Mouse (Mus musculus): ENCODE measurements around the gene Mybpc1.

DNA sequence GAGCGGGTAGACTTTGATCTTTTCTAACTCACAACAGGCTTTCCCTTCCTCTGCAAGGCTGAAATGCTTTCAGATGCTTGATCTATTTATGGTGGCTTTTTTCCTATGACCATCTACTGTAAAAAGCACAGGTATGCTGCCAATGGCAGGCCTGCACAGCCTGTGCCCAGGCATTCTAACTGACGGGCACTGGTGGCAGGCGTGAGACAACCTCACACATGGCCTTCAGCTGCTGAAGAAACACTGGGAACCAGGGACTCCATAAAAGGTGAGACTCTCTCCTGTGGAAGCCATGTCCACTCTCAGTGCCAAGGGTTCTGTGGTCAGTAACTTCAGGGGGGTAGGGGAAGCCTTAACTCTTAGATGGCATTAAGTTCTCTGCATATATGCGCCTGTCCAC is 12.6 kb downstream of the Mybpc1 start:
- TF ChIP-seq CTCF (IDR thresholded peaks at IDR 0.05; ENCODE audit: insufficient read depth, low read depth, low read length) (no peak), POLR2A (IDR thresholded peaks at IDR 0.05; ENCODE audit: insufficient read depth, low read depth, low read length) (no peak)

Measured in olfactory bulb, adult 2 months (tissue).